Mouse (Mus musculus) kidney, adult 9 months (tissue): ENCODE data around the gene Fbxo21.
A peak's percentile ranks its signal among the peaks of the same experiment; 100 is the strongest.

Experiments
- DNase-seq: peaks from one replicate; pipeline ENCODE4 v3.0.0; 2022

The Fbxo21 gene

GRCm38 (mm10) chr5:118048412-118048811, 71.9 kb downstream of the Fbxo21 start:
- no peak for DNase-seq

GRCm38 (mm10) chr5:118048928-118049327, 72.4 kb downstream of the Fbxo21 start:
- DNase-seq = no peak

DNA sequence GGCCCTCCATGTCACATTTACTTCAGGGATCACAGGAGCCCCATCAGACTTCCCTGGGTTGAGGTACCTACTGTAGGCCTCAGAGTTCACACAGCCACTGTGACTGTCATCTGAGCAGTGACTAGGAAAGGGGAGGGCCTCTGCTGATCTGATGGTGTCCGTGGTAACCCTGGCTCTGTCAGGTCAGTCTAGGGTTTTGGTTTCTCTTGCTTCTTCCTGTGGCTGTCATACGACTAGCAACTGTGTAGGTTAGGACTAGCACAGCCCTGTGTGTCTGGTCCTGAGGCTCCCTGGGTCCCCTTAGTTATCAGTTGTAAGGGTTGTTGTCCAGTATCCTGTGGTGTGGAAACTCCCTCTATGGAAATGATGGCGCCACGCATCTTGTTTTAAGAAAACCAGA, 74.2 kb downstream of the Fbxo21 start:
- DNase-seq = no peak

DNA sequence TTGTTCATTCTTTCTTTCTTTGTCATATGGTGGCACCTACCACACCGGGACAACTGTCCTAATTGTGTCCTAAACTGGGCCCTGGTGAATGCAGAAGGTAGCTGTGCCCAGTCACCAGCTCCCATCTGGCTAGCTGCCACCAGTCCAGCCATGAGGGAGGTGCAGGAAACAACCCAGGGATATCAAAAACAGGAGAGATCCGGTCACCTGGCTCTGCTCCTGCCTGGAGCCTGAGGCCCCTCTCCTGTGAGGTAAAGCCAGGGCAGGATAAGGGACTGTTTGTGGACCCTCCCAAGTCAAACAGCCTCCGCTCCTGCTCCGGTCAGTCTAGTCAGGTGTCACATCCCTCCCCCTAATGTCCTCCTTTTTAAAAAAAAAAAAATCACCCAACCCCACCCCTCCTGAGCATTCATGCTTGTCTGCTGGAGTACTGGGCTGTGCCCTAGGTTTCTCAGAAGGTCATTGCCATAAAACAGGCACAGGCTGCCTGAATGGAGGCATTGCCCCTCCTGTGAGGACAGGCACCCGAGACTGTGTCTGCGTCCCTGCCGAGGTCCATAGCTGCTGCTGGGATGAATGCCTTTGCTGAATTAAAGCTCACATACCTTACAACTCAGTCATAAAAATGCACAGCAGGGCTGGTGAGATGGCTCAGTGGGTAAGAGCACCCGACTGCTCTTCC, 75.6 kb downstream of the Fbxo21 start:
- DNase-seq = peak; percentile 86

- no peak for DNase-seq
Observed at GRCm38 (mm10) chr5:118053205-118053604, 76.7 kb downstream of the Fbxo21 start.

GRCm38 (mm10) chr5:118057508-118058111, 81.1 kb downstream of the Fbxo21 start:
- DNase-seq = peak; percentile 41

GRCm38 (mm10) chr5:118058858-118059257, 82.3 kb downstream of the Fbxo21 start:
- no peak for DNase-seq

GRCm38 (mm10) chr5:118059646-118060045, 83.1 kb downstream of the Fbxo21 start:
- no peak for DNase-seq
